Mouse (Mus musculus): Measurements from ENCODE around the gene Cacna1e.

The Cacna1e gene

GRCm38 (mm10) chr1:154498821-154499220, 385.5 kb downstream of the Cacna1e start:
- no peak for DNase-seq

- no peak for DNase-seq
Observed at GRCm38 (mm10) chr1:154491071-154491470, 393.2 kb downstream of the Cacna1e start.

GRCm38 (mm10) chr1:154476671-154477070, 407.6 kb downstream of the Cacna1e start:
- no peak for DNase-seq

- DNase-seq = no peak
Observed at GRCm38 (mm10) chr1:154475706-154476105, 408.6 kb downstream of the Cacna1e start.

GRCm38 (mm10) chr1:154474156-154474555, 410.1 kb downstream of the Cacna1e start:
- DNase-seq = no peak

GRCm38 (mm10) chr1:154467265-154467664, 417.0 kb downstream of the Cacna1e start:
- DNase-seq = no peak

- peak in 1 of 2 experiments; percentile 2 for DNase-seq
Observed at GRCm38 (mm10) chr1:154461521-154461920, 422.8 kb downstream of the Cacna1e start.

GRCm38 (mm10) chr1:154460067-154460466, 424.2 kb downstream of the Cacna1e start:
- DNase-seq = no peak

GRCm38 (mm10) chr1:154458601-154459000, 425.7 kb downstream of the Cacna1e start:
- no peak for DNase-seq

- no peak for DNase-seq
Observed at GRCm38 (mm10) chr1:154450799-154451198, 433.5 kb downstream of the Cacna1e start.

GRCm38 (mm10) chr1:154446456-154446855, 437.8 kb downstream of the Cacna1e start:
- DNase-seq = peak in 1 of 2 experiments; percentile 2

- no peak for DNase-seq
Observed at GRCm38 (mm10) chr1:154433520-154433919, 450.8 kb downstream of the Cacna1e start.

- DNase-seq = no peak
Observed at GRCm38 (mm10) chr1:154433112-154433511, 451.2 kb downstream of the Cacna1e start.

- DNase-seq = no peak
Observed at GRCm38 (mm10) chr1:154428276-154428675, 456.0 kb downstream of the Cacna1e start.

- DNase-seq = peak in 1 of 2 experiments; percentile 3
Observed at GRCm38 (mm10) chr1:154418278-154418677, 466.0 kb downstream of the Cacna1e start.

- peak; percentile 22 to 48 for DNase-seq
Observed at GRCm38 (mm10) chr1:154416384-154417155, 467.7 kb downstream of the Cacna1e start.

GRCm38 (mm10) chr1:154415826-154416225, 468.5 kb downstream of the Cacna1e start:
- DNase-seq = peak; percentile 28 to 30

GRCm38 (mm10) chr1:154413138-154413537, 471.2 kb downstream of the Cacna1e start:
- DNase-seq = no peak

- no peak for DNase-seq
Observed at GRCm38 (mm10) chr1:154409051-154409450, 475.2 kb downstream of the Cacna1e start.

GRCm38 (mm10) chr1:154391979-154392378, 492.3 kb downstream of the Cacna1e start:
- no peak for DNase-seq

Data from kidney, postnatal 4 days (tissue).